Mouse (Mus musculus) brown adipose tissue, adult 24 weeks (tissue): ENCODE data around the gene Spcs2. TPM values are rescaled to one million over a fixed set of nuclear protein-coding genes. Genes with fewer than 3 reads are reported as not detected.

Source experiments
- H3K27ac ChIP-seq: fragments of 200-500 bp; replicated peaks from 2 replicates; pipeline ENCODE4 v1.5.1; 2012; ENCODE audit warnings: low read depth, mild to moderate bottlenecking, low read length
- H3K4me1 ChIP-seq: fragments of 200-500 bp; 2 replicates; pipeline ENCODE4 v1.6.1; 2012; ENCODE audit warnings: low read length, mixed read lengths; ENCODE audit not compliant: control insufficient read depth, insufficient read depth, insufficient read length
- H3K4me3 ChIP-seq: fragments of 200-500 bp; 2 replicates; pipeline ENCODE4 v1.5.1; 2012; ENCODE audit warnings: low read depth, mild to moderate bottlenecking, low read length, moderate library complexity; ENCODE audit not compliant: insufficient read depth
- polyA plus RNA-seq: library from polyadenylated mRNA; stranded (reverse); fragments of >200 nt; gene quantifications from 2 replicates; pipeline ENCODE4 v1.2.4, GENCODE M21; 2012; ENCODE audit not compliant: missing spikeins, insufficient read depth, insufficient read length

The Spcs2 gene
- polyA plus RNA-seq, 1 experiment: 50.0 TPM

GRCm38 (mm10) chr7:99850534-99850933, 12.7 kb downstream of the Spcs2 start:
- Histone ChIP-seq H3K4me1 (no peaks in the 10 kb centered on the region), H3K4me3 (no peak overlapping the region), H3K27ac (no peak overlapping the region)

GRCm38 (mm10) chr7:99845533-99846236, 17.6 kb downstream of the Spcs2 start:
- no peak overlapping the region for H3K4me3 ChIP-seq
- no peaks in the 10 kb centered on the region for H3K4me1 ChIP-seq
- H3K27ac ChIP-seq: no peak overlapping the region

GRCm38 (mm10) chr7:99838241-99838640, 25.0 kb downstream of the Spcs2 start:
- H3K4me1 ChIP-seq: no peaks in the 10 kb centered on the region
- H3K27ac ChIP-seq: no peak overlapping the region
- H3K4me3 ChIP-seq: no peak overlapping the region

- Histone ChIP-seq H3K27ac (no peak overlapping the region), H3K4me1 (no peaks in the 10 kb centered on the region), H3K4me3 (no peak overlapping the region)
Observed at GRCm38 (mm10) chr7:99837358-99838071, 25.7 kb downstream of the Spcs2 start.

GRCm38 (mm10) chr7:99836781-99837180, 26.5 kb downstream of the Spcs2 start:
- H3K27ac ChIP-seq: no peak overlapping the region
- no peaks in the 10 kb centered on the region for H3K4me1 ChIP-seq
- H3K4me3 ChIP-seq: no peak overlapping the region

- no peak overlapping the region for H3K27ac ChIP-seq
- H3K4me3 ChIP-seq: no peak overlapping the region
- no peaks in the 10 kb centered on the region for H3K4me1 ChIP-seq
Observed at GRCm38 (mm10) chr7:99834314-99834853, 28.9 kb downstream of the Spcs2 start.

GRCm38 (mm10) chr7:99833846-99834222, 29.4 kb downstream of the Spcs2 start:
- H3K4me1 ChIP-seq: no peaks in the 10 kb centered on the region
- H3K27ac ChIP-seq: no peak overlapping the region
- H3K4me3 ChIP-seq: no peak overlapping the region

- no peak overlapping the region for H3K4me3 ChIP-seq
- no peaks in the 10 kb centered on the region for H3K4me1 ChIP-seq
- H3K27ac ChIP-seq: no peak overlapping the region
Observed at GRCm38 (mm10) chr7:99833115-99833845, 30.0 kb downstream of the Spcs2 start.

- Histone ChIP-seq H3K4me3 (peak within 1 kb of the TSS; percentile 65), H3K27ac (peak within 1 kb of the TSS; percentile 54), H3K4me1 (peaks cover 2% of the 10 kb centered on the region; the same call in 1 of the 2 replicates)
Observed at GRCm38 (mm10) chr7:99828083-99828570, 35.1 kb downstream of the Spcs2 start, which contains the start of gene Neu3. TSS of gene Neu3 (minus strand) at chr7:99828417.

- peaks cover 2% of the 10 kb centered on the region; the same call in 1 of the 2 replicates for H3K4me1 ChIP-seq
- H3K27ac ChIP-seq: no peak overlapping the region
- no peak overlapping the region for H3K4me3 ChIP-seq
Observed at GRCm38 (mm10) chr7:99826096-99826495, 37.2 kb downstream of the Spcs2 start.

- Histone ChIP-seq H3K27ac (no peak overlapping the region), H3K4me3 (no peak overlapping the region)
Observed at GRCm38 (mm10) chr7:99825511-99825910, 37.8 kb downstream of the Spcs2 start.

GRCm38 (mm10) chr7:99824649-99825483, 38.4 kb downstream of the Spcs2 start:
- peaks cover 2% of the 10 kb centered on the region; the same call in 1 of the 2 replicates for H3K4me1 ChIP-seq
- no peak overlapping the region for H3K27ac ChIP-seq
- no peak overlapping the region for H3K4me3 ChIP-seq

More at GRCm38 (mm10) chr7:99825511-99825910, 37.8 kb downstream of the Spcs2 start:
- H3K4me1 ChIP-seq: peaks cover 2% of the 10 kb centered on the region; the same call in 1 of the 2 replicates

- Histone ChIP-seq H3K27ac (no peak overlapping the region), H3K4me3 (no peak overlapping the region), H3K4me1 (peaks cover 2% of the 10 kb centered on the region; the same call in 1 of the 2 replicates)
Observed at GRCm38 (mm10) chr7:99823045-99823663, 40.1 kb downstream of the Spcs2 start.

- no peak overlapping the region for H3K4me3 ChIP-seq
- H3K27ac ChIP-seq: no peak overlapping the region
- H3K4me1 ChIP-seq: peaks cover 2% of the 10 kb centered on the region; the same call in 1 of the 2 replicates
Observed at GRCm38 (mm10) chr7:99822426-99822825, 40.8 kb downstream of the Spcs2 start.
